Mouse (Mus musculus): ENCODE data around the gene Tmbim7.

GRCm38 (mm10) chr5:3646539-3646938 lies 4.4 kb upstream of the Tmbim7 start:
- TF ChIP-seq CTCF (conservative IDR thresholded peaks at IDR 0.05; ENCODE audit: low read length) (no peak), NANOG (IDR thresholded peaks at IDR 0.05; ENCODE audit: borderline replicate concordance, low read length) (no peak)

All from E14TG2a.4 (cell line).